Mouse (Mus musculus) lung, adult 18-20 months (tissue): ENCODE measurements around the gene C9orf72.
"Not testable (repeated sequence)": the region's sequence is repeated elsewhere in the genome, so short reads cannot be mapped to it uniquely, and the experiment has no call there.

Experiments used
- DNase-seq, 2 experiments: peaks; one replicate each; pipeline ENCODE4 v3.0.0; 2022; ENCODE audit warnings: mixed read lengths in 2 of 2

Gene C9orf72

DNA sequence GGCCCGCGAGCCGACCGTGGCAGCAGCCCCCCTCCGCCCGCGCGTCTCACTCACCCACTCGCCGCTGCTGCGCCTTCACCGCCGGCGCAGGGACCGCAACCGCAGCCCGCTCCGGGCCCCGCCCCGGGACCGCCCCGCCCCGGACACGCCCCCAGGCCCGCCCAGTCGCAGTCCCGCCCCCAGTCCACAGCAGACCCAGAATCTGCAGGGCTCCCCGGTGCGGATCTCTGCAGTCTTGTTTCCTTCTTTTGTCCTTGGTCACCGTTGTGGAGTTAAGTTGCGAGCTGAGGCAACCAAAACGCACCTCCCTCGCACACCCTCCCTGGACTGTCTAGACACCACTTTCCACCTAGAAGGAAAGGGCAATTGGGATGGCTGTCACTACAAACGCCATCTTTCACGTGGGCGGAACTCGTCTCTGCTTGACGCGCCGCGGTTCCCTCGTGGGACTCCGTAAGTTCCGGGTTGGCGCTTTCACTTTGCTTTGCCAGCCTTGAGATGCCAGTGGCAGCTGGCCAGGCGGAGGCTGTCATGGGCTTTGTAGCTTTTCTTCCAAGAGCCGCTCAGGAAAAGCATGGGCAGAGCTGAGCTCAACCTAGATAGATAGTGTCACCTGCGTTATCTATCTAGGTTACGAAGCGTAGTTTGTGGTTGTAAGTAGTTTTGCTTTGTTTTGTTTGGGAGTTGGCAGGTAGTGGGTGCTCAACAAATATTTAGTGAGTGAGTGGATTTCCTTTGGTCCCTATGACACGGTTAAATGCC lies at the start of gene C9orf72:
Gene C9orf72, minus strand, starts transcription at position 442 of the 762 bp plus-strand sequence.
- peak; percentile 96 for DNase-seq

DNA sequence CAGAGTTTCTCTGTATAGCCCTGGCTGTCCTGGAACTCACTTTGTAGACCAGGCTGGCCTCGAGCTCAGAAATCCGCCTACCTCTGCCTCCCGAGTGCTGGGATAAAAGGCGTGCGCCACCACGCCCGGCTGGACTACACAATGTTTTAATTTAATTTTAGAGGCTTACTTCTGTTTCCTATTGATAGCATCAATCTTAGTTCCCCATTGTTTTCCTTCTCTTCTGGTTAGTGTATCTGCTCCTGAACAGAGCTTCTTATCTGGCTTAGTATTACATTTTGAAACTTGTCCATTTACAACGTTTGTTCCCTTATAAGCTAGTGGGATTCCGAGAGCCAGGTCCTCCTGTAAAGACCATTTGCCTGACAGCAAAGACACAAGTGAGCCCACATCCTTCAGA lies 33.0 kb upstream of the C9orf72 start:
- no peak for DNase-seq

DNA sequence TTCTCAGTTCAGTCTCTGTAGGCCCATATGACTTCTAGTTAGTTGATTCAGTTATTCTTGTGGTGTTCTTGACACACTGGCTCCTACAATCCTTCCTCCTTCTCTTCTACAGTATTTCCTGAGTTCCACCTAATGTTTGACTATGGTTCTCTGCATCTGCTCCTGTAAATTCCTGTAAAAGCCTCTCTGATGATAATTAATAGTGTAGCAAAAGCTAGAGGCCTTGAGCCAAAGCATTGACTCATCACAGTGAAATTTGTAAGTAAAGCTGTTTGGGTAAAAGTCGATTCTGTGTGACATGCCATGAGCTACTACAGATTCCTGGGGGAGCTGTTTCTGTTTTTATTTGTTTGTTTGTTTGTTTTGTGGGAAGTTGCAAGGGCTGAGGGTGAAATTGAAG lies 18.0 kb upstream of the C9orf72 start:
- no peak for DNase-seq

DNA sequence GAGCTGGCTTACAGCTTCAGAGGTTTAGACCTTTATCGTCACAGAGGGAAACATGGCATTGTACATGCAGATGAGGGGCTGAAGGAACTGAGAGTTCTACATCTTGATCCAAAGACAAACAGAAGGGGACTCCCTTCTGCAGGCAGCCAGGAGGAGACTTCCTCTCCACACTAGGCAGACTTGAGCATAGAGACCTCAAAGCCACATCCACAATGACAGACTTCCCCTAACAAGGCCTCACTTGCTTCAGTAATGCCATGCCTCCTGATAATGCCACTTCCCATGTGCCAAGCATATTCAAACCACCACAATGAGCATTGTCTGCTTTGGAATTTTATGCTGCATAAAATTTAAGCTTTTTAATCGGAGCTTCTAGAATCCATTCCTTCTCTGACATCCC lies 15.8 kb upstream of the C9orf72 start:
- DNase-seq: no peak

DNA sequence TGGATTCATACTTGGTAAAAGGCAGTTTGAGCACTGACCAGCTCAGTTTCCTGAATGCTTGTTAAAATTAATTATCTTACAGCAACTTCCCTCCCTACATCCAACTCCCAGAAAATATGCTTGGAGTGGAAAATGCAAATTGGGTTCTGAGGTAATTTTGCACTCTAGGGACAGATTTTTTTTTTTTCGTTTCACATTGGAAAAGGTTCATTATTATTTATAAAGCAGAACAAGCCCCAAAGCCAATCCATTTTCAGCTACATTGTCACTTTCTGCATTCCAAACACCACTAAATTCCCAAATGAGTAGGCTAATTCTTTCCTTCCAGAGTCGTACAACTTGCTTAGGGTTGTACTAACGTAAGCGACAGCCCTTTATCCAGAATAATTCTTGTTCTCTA lies 12.7 kb upstream of the C9orf72 start:
- DNase-seq: no peak

DNA sequence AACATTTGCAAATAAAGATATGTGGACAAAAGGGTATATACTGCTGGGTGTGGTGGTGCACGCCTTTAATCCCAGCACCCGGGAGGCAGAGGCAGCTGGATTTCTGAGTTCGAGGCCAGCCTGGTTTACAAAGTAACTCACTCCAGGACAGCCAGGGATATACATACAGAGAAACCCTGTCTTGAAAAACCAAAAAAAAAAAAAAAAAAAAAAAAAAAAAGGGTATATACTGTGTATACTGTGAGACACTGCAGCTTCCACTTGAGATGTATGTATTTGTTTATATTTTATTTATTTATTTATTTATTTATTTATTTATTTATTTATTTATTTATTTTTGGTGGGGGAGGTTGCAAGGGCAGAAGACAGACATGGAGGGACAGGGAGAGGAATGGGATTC lies 12.3 kb upstream of the C9orf72 start:
- DNase-seq: not testable (repeated sequence)

DNA sequence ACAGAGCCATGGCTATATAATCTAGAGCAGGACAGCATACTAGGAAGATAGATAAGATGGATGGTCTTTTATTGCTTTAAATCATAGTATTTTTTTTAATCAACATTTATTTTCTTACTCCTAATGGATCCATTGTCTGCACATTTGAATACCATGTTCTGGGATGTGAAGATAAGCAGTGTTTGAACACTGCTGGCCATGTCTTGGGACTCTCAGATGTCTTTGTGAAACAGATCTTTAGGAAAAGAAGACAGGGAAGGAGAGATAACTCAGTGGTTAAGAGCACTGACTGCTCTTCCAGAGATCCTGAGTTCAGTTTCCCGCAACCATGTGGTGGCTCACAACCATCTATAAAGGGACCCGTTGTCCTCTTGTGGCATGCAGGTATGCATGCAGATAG lies 10.3 kb upstream of the C9orf72 start:
- DNase-seq: no peak

DNA sequence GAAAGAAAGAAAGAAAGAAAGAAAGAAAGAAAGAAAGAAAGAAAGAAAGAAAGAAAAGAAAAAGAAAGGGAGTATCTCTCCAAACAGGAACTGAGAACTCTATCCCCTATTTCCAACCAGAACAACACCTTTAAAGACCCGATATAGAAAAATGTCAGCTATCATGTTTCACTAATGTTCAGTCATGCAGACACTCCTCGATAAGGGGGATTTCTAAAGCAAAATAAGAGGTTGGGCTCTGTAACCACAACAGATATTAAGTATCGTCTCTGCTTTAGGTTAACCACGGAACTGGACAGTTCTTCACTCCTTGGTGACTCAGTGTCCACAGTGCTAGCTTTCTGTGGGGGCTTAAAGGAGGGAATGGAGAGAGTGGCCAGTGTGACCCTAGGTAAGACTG lies 2.3 kb upstream of the C9orf72 start:
- DNase-seq: no peak

DNA sequence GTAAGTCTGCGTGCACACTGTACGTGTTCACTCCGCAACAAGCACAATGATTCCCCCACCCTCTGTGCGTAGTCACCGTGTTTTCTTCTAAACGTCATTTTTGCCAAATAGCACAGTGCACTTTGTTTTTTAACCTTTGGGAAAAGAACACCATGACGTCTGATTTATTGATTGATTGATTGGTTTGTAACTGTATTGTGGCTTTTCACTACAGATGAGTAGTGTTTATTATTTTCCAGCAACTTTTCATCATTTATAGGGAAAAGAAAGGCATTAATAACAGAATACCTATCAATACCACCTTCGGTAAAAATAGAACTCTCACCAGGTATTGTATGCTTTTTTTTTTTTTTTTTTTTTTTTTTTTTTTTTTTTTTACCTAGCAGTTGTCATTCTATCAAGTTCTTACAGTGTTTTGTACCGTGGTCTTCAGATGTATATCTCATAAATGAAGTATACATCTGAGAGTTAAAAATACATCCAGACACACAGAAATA lies 569 bp upstream of the C9orf72 start:
- no peak for DNase-seq

DNA sequence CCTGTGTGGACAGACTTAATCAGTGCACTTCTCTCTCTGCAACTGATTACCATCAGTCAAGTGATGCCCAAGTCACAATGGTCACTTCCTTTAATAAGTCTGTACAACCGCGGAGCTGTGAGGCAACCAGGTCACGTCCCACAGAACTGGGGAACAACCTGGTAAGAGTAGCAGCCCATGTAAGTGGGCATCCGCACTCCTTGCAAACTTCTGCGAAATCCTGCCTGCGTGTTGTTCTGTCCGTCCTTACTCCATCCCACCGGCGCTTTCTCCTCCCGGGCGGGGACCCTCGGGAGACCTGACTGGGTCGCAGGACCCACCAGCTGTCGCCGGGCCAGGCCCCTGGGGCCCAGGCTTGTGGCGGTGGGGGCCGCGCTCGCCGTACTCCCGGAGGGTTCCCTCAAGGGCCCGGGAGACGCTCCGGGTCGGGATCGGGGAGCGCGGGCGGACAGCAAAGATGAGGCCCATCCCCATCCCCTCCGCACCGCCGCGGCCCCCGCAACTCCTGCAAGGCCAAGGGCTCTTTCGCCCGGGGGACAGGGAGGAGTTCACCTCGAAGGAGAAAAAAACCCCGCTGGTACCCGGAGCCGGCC lies 738 bp downstream of the C9orf72 start:
- peak; percentile 63 to 64 for DNase-seq

DNA sequence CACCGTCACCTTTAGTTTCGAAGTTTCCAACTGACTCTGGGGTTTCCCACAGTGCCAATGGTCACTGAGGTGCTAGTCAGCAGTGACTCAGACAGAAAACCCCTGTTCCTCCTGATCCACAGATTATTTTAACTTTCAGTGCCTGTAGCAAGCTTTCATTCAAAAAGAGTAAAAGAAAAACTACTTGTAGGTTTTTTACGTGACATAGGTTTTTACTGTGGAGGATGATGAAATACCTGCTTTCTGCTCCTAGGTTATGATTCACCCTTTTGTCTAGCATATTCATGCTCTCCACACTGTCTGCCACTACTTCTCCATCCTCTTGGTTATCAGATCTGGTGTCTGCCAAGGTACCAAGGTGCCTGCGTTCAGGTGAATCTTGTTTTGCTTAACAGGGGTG lies 1.9 kb downstream of the C9orf72 start:
- DNase-seq: no peak

DNA sequence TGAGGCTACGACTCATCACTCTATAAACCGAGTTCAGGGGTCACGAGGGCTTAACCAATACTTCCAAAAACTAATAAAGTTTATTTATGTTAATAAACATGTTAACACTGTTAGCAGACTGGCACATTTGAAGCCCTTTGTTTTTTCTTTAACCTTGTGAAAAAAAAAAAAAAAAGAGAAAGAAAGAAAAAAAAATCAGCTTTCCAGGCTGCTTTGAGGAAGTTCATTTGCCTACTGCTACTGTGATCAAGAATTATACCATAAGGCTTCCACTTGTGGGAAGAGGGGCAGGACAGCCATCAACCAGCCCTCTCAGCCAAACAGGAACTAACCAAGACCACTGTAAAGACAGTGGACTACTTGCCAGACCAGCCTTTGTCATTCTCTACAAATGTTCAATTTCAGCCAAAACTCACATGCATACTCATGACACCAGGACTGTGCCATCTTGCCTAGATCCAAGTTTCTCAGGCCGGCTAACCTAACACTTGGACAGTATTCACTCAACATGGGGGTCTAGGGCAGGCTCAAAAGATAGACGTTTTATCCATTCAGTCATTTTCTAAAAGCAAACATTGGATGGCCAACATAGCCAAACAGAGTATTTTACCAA lies 2.5 kb downstream of the C9orf72 start:
- DNase-seq: no peak

DNA sequence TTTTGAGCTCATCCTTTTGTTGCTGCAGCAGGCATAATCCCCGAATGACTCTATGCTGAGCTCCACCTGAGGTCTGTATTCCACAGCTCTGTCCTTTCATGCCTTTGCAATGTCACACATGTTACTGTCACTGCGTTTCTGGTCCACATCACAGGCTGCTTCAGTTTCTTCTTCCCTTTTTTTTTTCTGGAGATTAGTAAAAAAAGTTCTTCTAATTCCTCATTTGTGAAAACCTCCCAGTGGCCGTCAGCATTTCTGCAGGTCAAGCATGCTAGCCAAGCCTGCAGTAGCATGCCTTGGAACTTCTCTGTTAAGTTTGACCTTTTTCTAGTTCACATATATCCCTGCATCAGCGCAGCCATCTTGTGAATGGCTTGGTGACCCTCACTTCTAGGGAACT lies 4.1 kb downstream of the C9orf72 start:
- DNase-seq: peak in 1 of 2 experiments; percentile 9

DNA sequence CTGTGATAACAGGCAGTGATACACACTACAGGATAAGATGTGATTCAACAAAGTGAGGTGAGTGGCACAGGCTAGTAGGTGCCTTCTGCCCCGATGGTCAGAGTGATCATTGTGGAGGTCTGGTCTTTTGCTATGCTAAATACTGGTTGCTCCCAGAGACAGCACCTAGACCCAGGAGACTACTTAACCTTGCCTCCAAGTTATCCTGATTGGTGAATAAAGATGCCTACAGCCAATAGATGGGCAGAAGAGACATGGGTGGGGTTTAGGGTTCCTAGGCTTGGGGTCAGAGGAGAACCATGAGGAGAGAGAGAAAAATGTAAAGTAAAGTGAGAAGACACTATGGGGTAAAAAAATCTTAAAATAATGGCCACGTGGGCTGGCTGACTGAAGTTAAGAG lies 4.8 kb downstream of the C9orf72 start:
- no peak for DNase-seq

DNA sequence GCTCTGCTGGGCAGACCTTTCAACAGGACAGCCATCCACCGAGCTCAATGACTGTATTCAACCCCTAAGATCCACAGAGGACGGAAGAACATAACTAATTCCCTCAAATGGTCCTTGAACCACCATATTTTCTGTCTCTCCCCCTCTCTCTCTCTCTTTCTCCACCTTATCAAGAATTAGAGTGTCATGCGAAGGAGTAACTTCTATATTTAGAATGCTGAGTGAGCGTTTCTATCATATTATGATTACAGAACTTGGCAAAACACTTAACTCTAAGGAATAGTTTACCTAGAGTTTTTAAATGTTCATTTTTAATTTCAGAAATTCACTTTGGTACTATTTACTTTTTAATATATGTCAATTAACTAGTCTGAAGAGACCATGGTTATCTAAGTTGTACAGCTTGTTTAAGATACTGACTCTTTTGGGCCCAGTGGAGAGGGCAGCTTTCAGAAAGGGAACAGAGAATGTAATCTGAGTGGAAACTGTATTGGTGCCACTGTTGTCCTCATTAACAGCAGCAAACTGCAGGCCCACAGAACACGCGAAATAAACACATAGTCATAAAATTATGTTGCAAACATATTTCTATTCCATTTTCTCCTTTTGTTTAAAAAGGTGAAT lies 5.8 kb downstream of the C9orf72 start:
- no peak for DNase-seq

DNA sequence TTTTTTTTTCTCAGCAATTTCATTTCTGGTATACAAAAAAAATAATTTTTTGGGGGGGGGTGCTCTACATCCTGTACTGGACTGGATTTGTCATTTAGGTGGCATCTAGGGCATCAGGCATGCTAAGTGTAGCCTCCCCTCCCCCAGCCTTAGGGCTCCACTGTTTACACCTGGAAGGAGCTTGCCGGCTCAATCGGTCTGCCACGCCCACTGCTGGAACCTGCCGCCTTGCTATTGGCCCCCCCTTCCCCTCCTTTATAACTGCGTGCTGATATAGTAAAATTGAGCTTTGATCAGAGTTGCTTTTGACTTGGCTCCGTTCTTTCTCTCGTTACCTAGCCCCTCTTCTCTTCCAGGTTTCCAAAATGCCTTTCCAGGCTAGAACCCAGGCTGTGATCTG lies 21.3 kb downstream of the C9orf72 start:
- no peak for DNase-seq

DNA sequence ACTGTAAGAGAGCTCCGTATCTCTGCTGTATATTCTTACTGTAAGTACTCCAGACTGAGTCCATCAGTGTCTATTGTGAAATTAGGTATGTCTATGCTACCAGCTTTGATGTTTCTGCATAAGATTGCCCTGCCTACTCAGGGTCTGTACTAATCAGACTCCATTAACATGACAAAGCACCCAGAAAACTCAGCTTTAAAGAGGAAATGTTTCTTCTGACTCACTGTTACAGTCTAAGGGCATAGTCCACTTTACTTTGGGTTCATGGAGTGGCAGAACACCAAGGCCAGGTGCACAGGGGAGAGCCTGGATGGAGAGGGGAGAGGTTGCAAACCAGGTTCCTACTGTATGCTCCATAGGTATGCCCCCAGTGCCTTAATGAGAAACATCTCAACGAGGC lies 22.3 kb downstream of the C9orf72 start:
- no peak for DNase-seq

DNA sequence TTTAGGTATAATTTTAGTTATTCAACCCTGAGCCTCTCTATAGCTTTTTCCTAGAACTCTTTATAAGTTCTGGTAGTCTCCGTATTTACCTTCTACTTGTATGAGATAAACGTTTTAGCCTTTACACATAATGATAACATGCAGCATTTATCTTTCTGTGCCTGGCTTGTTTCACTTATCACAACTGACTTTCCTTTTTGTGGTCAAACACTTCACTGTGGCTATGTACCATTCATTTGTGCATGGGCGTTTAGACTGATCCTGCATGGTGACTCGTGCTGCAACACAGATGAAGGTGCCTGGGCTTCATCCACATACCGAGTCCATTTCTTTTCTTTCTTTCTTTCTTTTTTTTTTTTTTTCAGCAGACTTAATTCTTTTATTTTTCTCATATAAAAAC lies 24.3 kb downstream of the C9orf72 start:
- DNase-seq: no peak

DNA sequence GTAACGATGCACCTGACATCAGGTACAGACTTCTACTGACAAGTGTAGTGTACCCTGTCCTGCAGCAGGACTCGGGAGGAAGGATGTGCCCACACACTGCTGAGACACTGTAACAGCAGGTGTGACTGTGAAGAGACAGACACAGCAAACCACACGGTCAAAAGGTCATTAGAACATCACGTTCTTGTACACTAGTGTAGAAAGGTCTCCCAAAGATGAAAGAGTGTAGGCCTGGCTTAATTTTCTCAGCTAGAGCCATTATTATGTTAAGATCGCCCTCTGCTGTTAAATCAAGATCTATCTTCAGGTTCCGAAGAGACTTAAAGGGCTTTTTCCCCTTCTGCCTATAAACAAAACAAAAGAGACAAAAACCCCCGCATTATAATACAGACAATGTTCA lies 33.2 kb downstream of the C9orf72 start:
- no peak for DNase-seq

DNA sequence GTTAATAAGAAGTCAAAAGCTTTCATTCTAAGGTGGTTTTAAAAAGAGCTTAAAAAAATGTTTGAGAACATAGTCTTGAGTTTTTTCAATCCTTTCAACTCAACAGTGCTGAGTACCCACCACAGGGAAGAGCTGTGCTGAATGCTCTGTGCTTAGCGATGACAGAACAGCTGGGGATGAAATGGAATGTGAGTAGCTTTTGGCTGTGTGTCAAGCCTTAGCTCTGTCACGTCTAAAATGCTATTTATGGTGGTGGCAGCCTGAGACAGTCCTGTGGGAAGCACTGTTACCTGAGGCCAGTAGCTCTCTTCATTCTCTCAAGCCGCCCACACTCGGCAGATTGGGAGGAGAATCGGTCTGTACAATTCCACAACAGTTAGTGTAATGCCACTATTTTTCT lies 36.2 kb downstream of the C9orf72 start:
- DNase-seq: no peak

DNA sequence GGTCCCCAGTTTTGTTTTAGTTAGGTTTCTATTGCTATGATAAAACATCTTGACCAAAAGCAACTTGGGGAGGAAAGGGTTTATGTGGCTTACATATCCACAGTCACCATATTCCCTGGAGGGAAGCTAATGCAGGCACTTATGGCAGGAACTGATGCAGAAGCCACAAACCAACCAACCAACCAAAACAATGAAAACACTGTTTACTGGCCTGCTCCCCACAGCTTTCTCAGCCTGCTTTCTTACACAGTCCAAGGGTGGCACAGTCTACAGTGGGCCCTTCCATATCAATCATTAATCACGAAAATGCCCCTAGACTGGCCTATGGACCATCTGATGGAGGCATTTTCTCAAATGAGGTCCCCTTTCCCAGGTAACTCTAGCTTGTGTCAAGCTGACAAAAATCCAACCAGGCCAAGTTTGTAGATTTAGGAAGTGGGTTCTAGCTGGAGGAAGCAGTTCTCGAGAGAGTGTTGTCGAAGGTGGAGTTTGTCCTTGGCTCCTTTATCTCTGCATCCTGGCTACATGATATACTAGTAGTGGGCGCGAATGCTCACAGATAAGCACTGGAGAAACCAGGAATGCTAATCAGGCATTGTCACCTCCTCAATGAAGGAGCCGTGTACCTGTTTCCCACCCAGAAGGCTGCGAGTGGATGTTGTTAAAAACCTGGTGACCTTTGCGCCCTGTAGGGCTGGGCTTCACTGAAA lies 38.2 kb downstream of the C9orf72 start:
- no peak for DNase-seq

DNA sequence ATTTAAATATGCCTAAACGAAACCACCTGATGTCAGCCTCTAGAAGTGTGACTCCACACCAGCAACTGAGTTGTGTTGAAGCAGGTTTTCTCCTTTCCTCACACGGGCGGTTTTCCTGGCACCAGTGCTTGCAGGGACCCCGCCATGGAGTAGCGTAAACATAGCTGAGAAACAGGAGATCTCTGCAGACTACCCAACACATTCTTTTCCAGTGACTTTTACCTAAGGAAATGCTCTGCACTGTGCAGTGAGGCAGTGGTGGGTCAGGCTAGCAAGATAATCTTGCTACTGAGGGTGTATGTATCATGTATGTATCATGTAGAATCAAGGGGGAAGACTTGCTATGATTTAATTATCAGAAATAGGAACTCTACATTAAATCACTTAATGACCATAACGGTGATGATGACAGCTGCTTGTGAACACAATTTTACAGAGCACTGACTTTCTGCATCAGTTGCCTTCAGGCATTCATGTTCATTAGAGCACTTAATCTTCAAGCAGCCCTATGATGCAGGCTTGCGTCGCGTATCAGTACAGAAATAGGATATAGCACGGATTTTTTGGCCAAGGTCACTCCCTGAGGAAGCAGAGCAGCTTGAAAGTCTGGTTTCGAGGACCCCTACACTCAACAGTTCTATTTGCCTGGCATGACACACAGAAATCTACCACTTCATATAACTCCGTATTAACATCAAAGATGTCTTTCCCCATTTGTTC lies 47.9 kb downstream of the C9orf72 start:
- DNase-seq: no peak
